6 mouse cellular contexts compared by ENCODE assay signal in the genomic region with DNA sequence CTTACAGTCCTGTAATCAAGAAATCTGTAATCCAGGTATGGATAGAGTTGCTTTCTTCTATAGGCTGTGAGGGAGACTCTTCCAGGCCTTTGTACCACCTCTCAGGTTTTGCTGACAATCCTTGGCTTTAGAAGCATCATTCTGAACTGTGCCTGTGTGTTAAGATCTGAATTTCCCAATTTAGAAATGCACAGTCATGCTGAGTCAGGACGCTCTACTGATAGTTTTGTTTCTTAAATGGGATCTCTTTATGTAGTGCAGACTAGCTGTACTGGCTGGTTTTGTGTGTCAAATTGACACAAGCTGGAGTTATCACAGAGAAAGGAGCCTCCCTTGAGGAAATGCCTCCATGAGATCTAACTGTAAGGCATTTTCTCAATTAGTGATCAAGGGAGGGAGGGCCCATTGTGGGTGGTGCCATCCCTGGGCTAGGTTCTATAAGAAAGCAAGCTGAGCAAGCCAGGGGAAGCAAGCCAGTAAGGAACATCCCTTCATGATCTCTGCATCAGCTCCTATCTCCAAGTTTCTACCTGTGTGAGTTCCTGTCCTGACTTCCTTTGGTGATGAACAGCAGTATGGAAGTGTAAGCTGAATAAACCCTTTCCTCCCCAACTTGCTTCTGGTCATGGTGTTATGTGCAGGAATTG. TPM values are rescaled to one million over a fixed set of nuclear protein-coding genes. Genes with fewer than 3 reads are reported as not detected.
DNase-seq lines count a peak whose midpoint lies in the region; ATAC-seq and TF ChIP-seq lines count a peak whose summit lies in the region.
"Not testable (repeated sequence)": the region's sequence is repeated elsewhere in the genome, so short reads cannot be mapped to it uniquely, and the experiment has no call there.

No protein-coding gene starts in this region.

- H3K4me3 ChIP-seq in CH12.LX (replicated peaks in 1 of 3; ENCODE audit: low read depth in 2 of 3, low read length in 2 of 3, poor library complexity in 1 of 3); liver, embryonic 14.5 days (ENCODE audit: insufficient read depth in 1 of 2, low read depth in 2 of 2, low read length in 2 of 2): not testable (repeated sequence)

- 37% methylated on average over 1 of the region's 1 CpGs for WGBS in liver, embryonic 14.5 days (ENCODE audit: insufficient replicate concordance)

- not testable (repeated sequence) for TF ChIP-seq EP300 in CH12.LX (IDR thresholded peaks at IDR 0.05; ENCODE audit: low read length); liver, embryonic 14.5 days (IDR thresholded peaks at IDR 0.05; ENCODE audit: low read depth)

- DNase-seq in CH12.LX (ENCODE audit: extremely low read depth): not testable (repeated sequence)
- DNase-seq in brain, adult 2 months (ENCODE audit: low read depth, low spot score): peak; percentile 60
- DNase-seq in liver: peak; percentile 24
- DNase-seq in liver, embryonic 14.5 days (ENCODE audit: low read depth in 3 of 3, low spot score in 3 of 3): peak in 1 of 3 experiments; percentile 67

- not testable (repeated sequence) for H3K9ac ChIP-seq in CH12.LX (ENCODE audit: insufficient read depth, low read depth); liver, embryonic 14.5 days (replicated peaks)

- dilution Hi-C loops in CH12.LX (cut with MboI; ENCODE audit: extremely low pct_ligation_motif_present, extremely low pct_unique_long_range_greater_than_20kb, low sequenced_read_pairs): not testable (repeated sequence)

- H3K79me2 ChIP-seq in CH12.LX (replicated peaks; ENCODE audit: control insufficient read depth, extremely low read depth, insufficient read depth, poor library complexity, severe bottlenecking): not testable (repeated sequence)

- peaks cover 2 to 13% of the 10 kb centered on the region in 2 experiments; a peak in 2 of 4 replicates for H3K4me1 ChIP-seq in CH12.LX (ENCODE audit: control insufficient read depth in 1 of 2, insufficient read depth in 2 of 2)
- H3K4me1 ChIP-seq in liver, embryonic 14.5 days (replicated peaks; ENCODE audit: control insufficient read depth in 2 of 2, insufficient read depth in 2 of 2, low read length in 1 of 2): not testable (repeated sequence)

- ATAC-seq in erythroid progenitor cell, adult 5-6 weeks (replicated peaks; ENCODE audit: low FRiP score, poor library complexity, severe bottlenecking): peak; percentile 68
- ATAC-seq in liver, embryonic 14.5 days (ENCODE audit: insufficient read depth): peak; percentile 80
- peak; percentile 57 for ATAC-seq in megakaryocyte progenitor cell, adult 5-6 weeks (replicated peaks; ENCODE audit: poor library complexity)

- H3K27ac ChIP-seq in CH12.LX (ENCODE audit: insufficient read depth, low read depth); liver, embryonic 14.5 days: not testable (repeated sequence)

- not testable (repeated sequence) for H3K4me2 ChIP-seq in CH12.LX (ENCODE audit: insufficient read depth, low read depth, poor library complexity, severe bottlenecking)
- peak overlapping the region; percentile 0; the same call in 1 of the 2 replicates for H3K4me2 ChIP-seq in liver, embryonic 14.5 days (ENCODE audit: low read depth)

- not testable (repeated sequence) for H3K36me3 ChIP-seq in CH12.LX (replicated peaks in 1 of 2; ENCODE audit: control insufficient read depth in 1 of 2, insufficient read depth in 1 of 2, low read length in 1 of 2); liver, embryonic 14.5 days (replicated peaks; ENCODE audit: control insufficient read depth, insufficient read depth, low read depth)

- TF ChIP-seq CTCF in CH12.LX (conservative IDR thresholded peaks at IDR 0.05 in 1 of 2, IDR thresholded peaks at IDR 0.05 in 1 of 2; ENCODE audit: low read depth in 2 of 2, low read length in 2 of 2); liver, embryonic 14.5 days (IDR thresholded peaks at IDR 0.05; ENCODE audit: low read depth): not testable (repeated sequence)

- not testable (repeated sequence) for TF ChIP-seq POLR2A in CH12.LX (IDR thresholded peaks at IDR 0.05; ENCODE audit: low read depth, low read length)

- in situ Hi-C loops in CH12.LX (cut with MboI; ENCODE audit: low pct_ligation_motif_present, low pct_unique_long_range_greater_than_20kb, low sequenced_read_pairs): not testable (repeated sequence)

- not testable (repeated sequence) for TF ChIP-seq RAD21 in CH12.LX (IDR thresholded peaks at IDR 0.05; ENCODE audit: low read depth, low read length)

- H3K27me3 ChIP-seq in CH12.LX (replicated peaks); liver, embryonic 14.5 days (ENCODE audit: control insufficient read depth, insufficient read depth, low read length): not testable (repeated sequence)

- H3K9me3 ChIP-seq in CH12.LX (replicated peaks; ENCODE audit: low read length); liver, embryonic 14.5 days (ENCODE audit: control insufficient read depth, low read length): not testable (repeated sequence)

TF ChIP-seq in CH12.LX, 34 proteins besides CTCF, POLR2A, EP300 and RAD21:
- TF ChIP-seq MAFK (IDR thresholded peaks at IDR 0.05; ENCODE audit: insufficient replicate concordance, low read length): peak; percentile 15; the same call in 1 of the 2 replicates

RNA-seq across cellular contexts. Expression of a gene that starts 59.9 kb away (rescaled TPM):
- total RNA-seq in CH12.LX (2012; rRNA removed) (188 and 190 TPM in 2 replicates), CH12.LX (2014; rRNA removed) (394 and 436 TPM in 2 replicates)
- 268 and 350 TPM in 2 replicates for polyA plus RNA-seq in CH12.LX (2012; ENCODE audit: insufficient read length, low read depth)
- total RNA-seq in erythroid progenitor cell, adult 5-6 weeks (2015; ENCODE audit: low replicate concordance): 31.4 and 41.1 TPM in 2 replicates
- 25.6 and 37.5 TPM in 2 replicates for total RNA-seq in erythroid progenitor cell, adult 5-6 weeks (2017; ENCODE audit: low replicate concordance)
- polyA plus RNA-seq in liver, embryonic 14.5 days (2012; rRNA removed): 36.5 and 49.2 TPM in 2 replicates
- polyA plus RNA-seq in liver, embryonic 14.5 days (2014; fragmentation: Nextera tagmentation; extraction: Ambion mirVana): 36.3 and 37.3 TPM in 2 replicates
- total RNA-seq in megakaryocyte progenitor cell, adult 5-6 weeks (2015): 117 and 123 TPM in 2 replicates
- total RNA-seq in megakaryocyte progenitor cell, adult 5-6 weeks (2017): 146 and 165 TPM in 2 replicates
